Mouse (Mus musculus) ES-Bruce4 (cell line): ENCODE data around the gene Cfap58. TPM values are rescaled to one million over a fixed set of nuclear protein-coding genes. Genes with fewer than 3 reads are reported as not detected.

ENCODE experiments used
- H3K27ac ChIP-seq: 2 replicates; pipeline ENCODE4 v1.5.1; 2012; ENCODE audit warnings: low read length, inconsistent platforms; ENCODE audit not compliant: insufficient read depth
- H3K27me3 ChIP-seq: 2 replicates; pipeline ENCODE4 v1.6.1; 2012; ENCODE audit warnings: mild to moderate bottlenecking, low read length, inconsistent platforms; ENCODE audit not compliant: control insufficient read depth, poor library complexity, insufficient read depth, severe bottlenecking
- H3K36me3 ChIP-seq: 2 replicates; pipeline ENCODE4 v1.6.1; 2012; ENCODE audit warnings: inconsistent platforms, mild to moderate bottlenecking, low read length, moderate library complexity; ENCODE audit not compliant: control insufficient read depth, poor library complexity, insufficient read depth, severe bottlenecking
- H3K4me1 ChIP-seq: one replicate; pipeline ENCODE4 v1.8.1; 2011; ENCODE audit warnings: low read length; ENCODE audit not compliant: control insufficient read depth, insufficient read depth
- H3K4me3 ChIP-seq: 2 replicates; pipeline ENCODE4 v1.5.1; 2011; ENCODE audit warnings: low read depth, mild to moderate bottlenecking, low read length
- H3K9ac ChIP-seq: 2 replicates; pipeline ENCODE4 v1.6.1; 2012; ENCODE audit warnings: low read depth, mild to moderate bottlenecking, inconsistent platforms; ENCODE audit not compliant: poor library complexity, severe bottlenecking
- H3K9me3 ChIP-seq: replicated peaks from 2 replicates; pipeline ENCODE4 v1.6.1; 2012; ENCODE audit warnings: mild to moderate bottlenecking, low read length, inconsistent platforms; ENCODE audit not compliant: control insufficient read depth, poor library complexity, insufficient read depth, severe bottlenecking
- CTCF ChIP-seq: IDR thresholded peaks from one replicate; pipeline ENCODE4 v1.8.1; 2011; ENCODE audit warnings: low read depth, low read length
- EP300 ChIP-seq: IDR thresholded peaks from 2 replicates; pipeline ENCODE4 v1.6.1; 2011; ENCODE audit warnings: low read depth, low read length; ENCODE audit not compliant: insufficient read depth
- POLR2A ChIP-seq: IDR thresholded peaks from one replicate; pipeline ENCODE4 v1.8.1; 2011; ENCODE audit warnings: low read length; ENCODE audit not compliant: insufficient read depth
- polyA plus RNA-seq: library from polyadenylated mRNA; stranded (reverse); fragments of >200 nt; gene quantifications from 2 replicates; pipeline ENCODE4 v1.2.4, GENCODE M21; 2011; ENCODE audit warnings: low read depth; ENCODE audit not compliant: missing spikeins, insufficient read depth, insufficient read length

Gene Cfap58
- polyA plus RNA-seq, 1 experiment, result not detected

GRCm38 (mm10) chr19:48026882-48027281 is 89.4 kb downstream of the Cfap58 start:
- H3K4me3 ChIP-seq, result no peak overlapping the region
- no peak overlapping the region for H3K9ac ChIP-seq
- no peaks in the 10 kb centered on the region; the same call in 1 of the 2 replicates for H3K27me3 ChIP-seq
- no peak overlapping the region for H3K27ac ChIP-seq
- no peaks in the 10 kb centered on the region for H3K36me3 ChIP-seq
- TF ChIP-seq EP300, result no peak
- TF ChIP-seq POLR2A, result no peak
- no peak for TF ChIP-seq CTCF
- H3K4me1 ChIP-seq, result no peaks in the 10 kb centered on the region
- no peaks in the 10 kb centered on the region for H3K9me3 ChIP-seq

GRCm38 (mm10) chr19:48039554-48039953 is 102.1 kb downstream of the Cfap58 start:
- no peaks in the 10 kb centered on the region for H3K27me3 ChIP-seq
- no peaks in the 10 kb centered on the region; the same call in 1 of the 2 replicates for H3K9me3 ChIP-seq
- H3K36me3 ChIP-seq, result no peaks in the 10 kb centered on the region
- H3K4me1 ChIP-seq, result no peaks in the 10 kb centered on the region
- H3K4me3 ChIP-seq, result no peak overlapping the region
- no peak overlapping the region for H3K9ac ChIP-seq
- TF ChIP-seq POLR2A (no peak), CTCF (no peak), EP300 (no peak)
- H3K27ac ChIP-seq, result no peak overlapping the region

- no peak overlapping the region for H3K9ac ChIP-seq
- H3K4me1 ChIP-seq, result no peaks in the 10 kb centered on the region
- H3K27ac ChIP-seq, result no peak overlapping the region
- no peak overlapping the region for H3K4me3 ChIP-seq
- H3K9me3 ChIP-seq, result no peaks in the 10 kb centered on the region; the same call in 1 of the 2 replicates
- TF ChIP-seq POLR2A, result no peak
- TF ChIP-seq EP300, result no peak
- no peak for TF ChIP-seq CTCF
- H3K27me3 ChIP-seq, result no peaks in the 10 kb centered on the region; the same call in 1 of the 2 replicates
- H3K36me3 ChIP-seq, result no peaks in the 10 kb centered on the region
These were observed 109.8 kb downstream of the Cfap58 start for GRCm38 (mm10) chr19:48047315-48047714.

GRCm38 (mm10) chr19:48049361-48049760 is 111.9 kb downstream of the Cfap58 start:
- Histone ChIP-seq H3K27me3 (no peaks in the 10 kb centered on the region; the same call in 1 of the 2 replicates), H3K4me3 (no peak overlapping the region), H3K9ac (no peak overlapping the region), H3K36me3 (no peaks in the 10 kb centered on the region), H3K4me1 (no peaks in the 10 kb centered on the region), H3K27ac (no peak overlapping the region), H3K9me3 (no peaks in the 10 kb centered on the region)
- TF ChIP-seq CTCF, result no peak
- TF ChIP-seq EP300, result no peak
- no peak for TF ChIP-seq POLR2A

DNA sequence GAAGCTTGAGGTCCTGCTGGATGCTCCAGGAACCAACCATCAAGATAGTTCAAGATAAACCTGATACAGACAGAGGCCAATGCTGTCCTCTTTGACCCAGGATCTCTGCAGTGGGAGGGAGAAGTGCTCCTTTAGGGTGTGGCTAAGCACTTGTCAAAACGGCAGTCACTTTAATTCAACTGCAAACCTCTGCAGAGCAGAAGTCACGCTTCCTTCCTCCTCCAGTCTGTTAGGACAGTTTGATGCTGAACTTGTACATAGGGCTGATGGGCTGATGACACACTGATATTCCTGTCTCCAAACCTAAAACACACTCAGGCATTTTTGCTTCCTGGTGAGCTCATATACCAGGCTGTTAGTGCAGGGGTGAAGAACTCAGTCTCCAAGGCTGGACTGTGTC is 125.8 kb downstream of the Cfap58 start:
- H3K36me3 ChIP-seq, result no peaks in the 10 kb centered on the region
- no peak overlapping the region for H3K4me3 ChIP-seq
- no peaks in the 10 kb centered on the region for H3K4me1 ChIP-seq
- TF ChIP-seq CTCF (no peak), EP300 (no peak), POLR2A (no peak)
- no peak overlapping the region for H3K9ac ChIP-seq
- no peaks in the 10 kb centered on the region; the same call in 1 of the 2 replicates for H3K27me3 ChIP-seq
- no peak overlapping the region for H3K27ac ChIP-seq
- no peaks in the 10 kb centered on the region for H3K9me3 ChIP-seq

DNA sequence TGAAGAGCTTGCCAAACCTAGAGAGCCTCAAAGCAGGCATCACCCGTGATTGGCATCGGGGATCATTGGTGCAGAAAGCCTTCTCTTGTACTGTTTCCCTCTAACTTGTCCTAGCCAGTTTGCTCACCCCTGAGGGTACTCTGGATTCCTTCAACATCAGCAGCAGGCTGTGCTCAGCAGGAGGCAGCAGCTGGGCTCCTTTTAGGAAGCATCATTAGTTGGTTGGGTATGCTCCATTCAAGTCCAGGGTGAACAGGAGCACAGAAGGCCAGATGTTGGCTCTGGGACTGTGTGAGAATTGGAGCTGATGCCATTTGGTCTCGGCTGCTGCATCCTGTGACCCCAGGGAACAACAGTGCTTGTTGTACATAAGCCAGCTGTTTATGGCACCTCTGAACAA is 142.2 kb downstream of the Cfap58 start:
- TF ChIP-seq EP300 (no peak), CTCF (no peak), POLR2A (no peak)
- Histone ChIP-seq H3K9me3 (no peaks in the 10 kb centered on the region), H3K27ac (no peak overlapping the region), H3K9ac (no peak overlapping the region), H3K4me1 (no peaks in the 10 kb centered on the region), H3K27me3 (no peaks in the 10 kb centered on the region), H3K36me3 (no peaks in the 10 kb centered on the region), H3K4me3 (no peak overlapping the region)
